Mouse (Mus musculus) neural tube, embryonic 11.5 days (tissue): ENCODE measurements at regions not wholly inside any gene's neighbourhood (a gene's known extent, or its start where the extent isn't known, plus 50 kb on each side); places are given as distances from the start of the nearest gene placed in this dataset.
A peak's percentile ranks its signal among the peaks of the same experiment; 100 is the strongest.

Experiments used
- ATAC-seq: fragments of 200-750 bp; cut with Nextera tagmentation; 2 replicates; pipeline ENCODE4 v1.8.0; 2017; ENCODE audit warnings: moderate number of reproducible peaks, mild to moderate bottlenecking, moderate TSS enrichment, moderate library complexity; ENCODE audit not compliant: insufficient read depth, low FRiP score, low TSS enrichment
- DNase-seq: peaks from one replicate; pipeline ENCODE4 v3.0.0-alpha.2; 2015; ENCODE audit warnings: low spot score
- H3K27ac ChIP-seq: fragments of 300-500 bp; sonication (generic); 2 replicates; pipeline ENCODE4 v1.5.1; 2014; ENCODE audit warnings: low read depth, mild to moderate bottlenecking, low read length
- H3K27me3 ChIP-seq: fragments of 300-500 bp; sonication (generic); 2 replicates; pipeline ENCODE4 v1.6.1; 2014; ENCODE audit warnings: mild to moderate bottlenecking, low read length, mixed read lengths; ENCODE audit not compliant: control insufficient read depth, insufficient read depth
- H3K36me3 ChIP-seq: fragments of 300-500 bp; sonication (generic); 2 replicates; pipeline ENCODE4 v1.6.1; 2014; ENCODE audit warnings: mild to moderate bottlenecking, low read length, moderate library complexity, mixed read lengths; ENCODE audit not compliant: control insufficient read depth, insufficient read depth
- H3K4me1 ChIP-seq: fragments of 300-500 bp; sonication (generic); 2 replicates; pipeline ENCODE4 v1.6.1; 2014; ENCODE audit warnings: low read length, mixed read lengths; ENCODE audit not compliant: control insufficient read depth, insufficient read depth
- H3K4me2 ChIP-seq: fragments of 300-500 bp; sonication (generic); 2 replicates; pipeline ENCODE4 v1.6.1; 2014; ENCODE audit warnings: low read depth, mild to moderate bottlenecking, moderate library complexity
- H3K4me3 ChIP-seq: fragments of 300-500 bp; sonication (generic); 2 replicates; pipeline ENCODE4 v1.5.1; 2014; ENCODE audit warnings: low read depth, low read length
- H3K9ac ChIP-seq: fragments of 300-500 bp; sonication (generic); 2 replicates; pipeline ENCODE4 v1.6.1; 2014; ENCODE audit warnings: mild to moderate bottlenecking, low read length
- H3K9me3 ChIP-seq: fragments of 300-500 bp; sonication (generic); 2 replicates; pipeline ENCODE4 v1.6.1; 2016; ENCODE audit warnings: low read length; ENCODE audit not compliant: control insufficient read depth
- WGBS: fragments of 180-500 bp; shearing (Covaris S2); extraction: QIAGEN DNeasy Blood & Tissue Kit; methylation state at CpG from one replicate; pipeline ENCODE4 v1.1.7; 2014; 5-methylcytosine and 5-hydroxymethylcytosine counted together

DNA sequence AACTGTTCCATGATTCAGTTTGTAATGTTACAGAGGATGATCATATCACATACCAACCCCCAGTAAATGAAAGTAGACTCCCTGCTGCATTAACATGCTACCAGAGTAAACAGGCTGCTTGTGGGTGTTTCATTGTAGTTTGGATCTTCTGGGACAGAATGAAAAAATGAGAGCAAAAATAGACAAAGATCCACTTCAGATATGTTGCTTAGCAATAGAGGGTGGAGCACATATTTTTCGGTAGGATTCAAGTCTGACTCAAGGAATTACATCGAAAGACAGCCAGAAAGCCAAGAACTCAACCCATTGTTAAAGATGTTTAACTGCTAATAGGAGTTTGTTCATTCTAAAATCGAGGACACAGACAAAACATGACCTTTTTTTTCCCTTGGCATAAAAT lies 536.2 kb upstream of the Arpp21 start:
- ATAC-seq (no peak), DNase-seq (no peak)
- Histone ChIP-seq H3K4me2 (no peak overlapping the region), H3K27me3 (no peaks in the 10 kb centered on the region), H3K36me3 (no peaks in the 10 kb centered on the region), H3K4me3 (no peak overlapping the region), H3K9me3 (no peaks in the 10 kb centered on the region), H3K4me1 (no peaks in the 10 kb centered on the region), H3K9ac (no peak overlapping the region), H3K27ac (no peak overlapping the region)
- 81% methylated on average over 3 of the region's 3 CpGs for WGBS

DNA sequence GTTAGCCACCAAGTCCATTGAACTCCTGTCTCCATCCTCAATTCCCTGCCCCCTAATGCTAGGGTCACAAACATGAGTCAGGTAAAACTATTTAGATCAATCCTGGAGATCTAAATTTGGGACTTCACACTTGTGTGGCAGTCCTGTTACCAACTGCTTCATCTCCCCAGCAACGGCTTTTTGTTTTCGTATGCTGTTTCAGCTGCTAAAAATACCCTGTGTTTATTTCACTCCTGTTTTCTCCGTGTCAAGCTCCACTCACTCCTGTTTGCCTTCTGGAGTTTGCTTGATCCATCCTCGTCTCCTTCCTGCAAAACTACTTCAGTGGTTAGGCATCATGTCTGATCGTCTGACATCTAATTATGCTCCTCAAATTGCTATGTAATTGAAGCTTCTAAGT lies 508.9 kb upstream of the Arpp21 start:
- ATAC-seq: no peak
- no peak for DNase-seq
- H3K4me3 ChIP-seq: no peak overlapping the region
- no peaks in the 10 kb centered on the region for H3K27me3 ChIP-seq
- no peaks in the 10 kb centered on the region for H3K9me3 ChIP-seq
- 76% methylated on average over 5 of the region's 5 CpGs for WGBS
- H3K4me2 ChIP-seq: no peak overlapping the region
- no peaks in the 10 kb centered on the region for H3K36me3 ChIP-seq
- no peaks in the 10 kb centered on the region for H3K4me1 ChIP-seq
- no peak overlapping the region for H3K9ac ChIP-seq
- H3K27ac ChIP-seq: no peak overlapping the region

DNA sequence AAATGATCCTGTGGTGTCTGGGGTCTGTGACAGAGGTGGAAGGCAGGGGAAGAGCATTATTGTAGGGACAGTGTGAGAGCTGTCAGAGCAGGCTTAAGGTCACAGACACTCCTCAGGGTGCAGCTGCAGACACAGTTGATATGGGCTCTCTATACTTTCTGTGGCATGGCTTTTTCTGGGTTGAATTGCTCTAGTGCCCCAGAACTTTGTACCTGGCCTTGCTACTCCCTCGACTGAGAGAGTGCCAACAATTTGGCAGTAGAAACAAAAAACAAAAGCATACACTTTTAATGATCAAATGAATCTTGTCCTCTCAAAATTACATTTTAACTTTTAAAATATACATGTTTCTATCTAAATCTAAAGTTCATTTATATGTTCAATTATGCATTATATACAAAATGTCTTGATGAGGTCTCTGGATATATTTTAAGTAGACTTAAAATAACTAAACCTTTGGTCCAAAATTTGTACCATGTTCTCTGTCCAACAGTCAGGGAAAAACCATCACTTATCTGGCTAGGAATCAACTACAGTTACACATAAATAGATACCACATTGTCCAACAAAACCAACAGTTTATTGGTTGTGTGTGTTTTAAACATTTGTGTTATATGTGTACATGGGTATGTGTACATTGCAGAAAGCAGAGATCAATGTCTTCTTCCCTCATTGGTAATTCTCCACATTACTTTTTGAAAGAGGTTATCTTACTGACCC lies 508.3 kb upstream of the Arpp21 start:
- DNase-seq (no peak), ATAC-seq (no peak)
- Histone ChIP-seq H3K4me2 (no peak overlapping the region), H3K27ac (no peak overlapping the region), H3K9me3 (no peaks in the 10 kb centered on the region), H3K4me3 (no peak overlapping the region), H3K36me3 (no peaks in the 10 kb centered on the region), H3K27me3 (no peaks in the 10 kb centered on the region), H3K4me1 (no peaks in the 10 kb centered on the region), H3K9ac (no peak overlapping the region)
- 78% methylated on average over 1 of the region's 1 CpGs for WGBS

DNA sequence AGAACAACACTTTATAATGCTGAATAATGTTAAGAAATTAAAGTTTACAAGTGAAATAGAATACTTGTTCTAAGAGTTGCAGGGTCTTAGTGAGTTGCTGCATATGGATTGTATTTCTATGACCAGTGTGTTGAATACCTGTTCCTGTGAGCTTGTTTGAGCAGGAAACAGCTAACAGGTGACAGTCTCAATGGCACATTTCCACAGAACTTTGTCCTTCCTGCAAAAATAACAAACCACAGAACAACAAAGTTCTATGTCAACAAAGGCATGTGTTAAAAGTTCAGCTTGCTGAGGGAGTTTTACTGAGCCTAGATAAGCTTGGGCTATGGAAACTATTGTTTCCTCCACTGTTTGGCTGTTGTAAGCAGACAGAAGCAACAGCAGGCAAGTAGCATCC lies 500.0 kb upstream of the Arpp21 start:
- Histone ChIP-seq H3K9ac (no peak overlapping the region), H3K27ac (no peak overlapping the region), H3K9me3 (no peaks in the 10 kb centered on the region), H3K27me3 (no peaks in the 10 kb centered on the region), H3K4me1 (no peaks in the 10 kb centered on the region), H3K4me2 (no peak overlapping the region), H3K36me3 (no peaks in the 10 kb centered on the region), H3K4me3 (no peak overlapping the region)
- no peak for ATAC-seq
- no peak for DNase-seq

GRCm38 (mm10) chr9:112725523-112725922 lies 489.8 kb upstream of the Arpp21 start:
- H3K27me3 ChIP-seq: no peaks in the 10 kb centered on the region
- no peak overlapping the region for H3K4me3 ChIP-seq
- DNase-seq: no peak
- H3K27ac ChIP-seq: no peak overlapping the region
- no peaks in the 10 kb centered on the region for H3K36me3 ChIP-seq
- WGBS: 47% methylated on average over 8 of the region's 8 CpGs
- no peaks in the 10 kb centered on the region for H3K9me3 ChIP-seq
- no peak overlapping the region for H3K4me2 ChIP-seq
- no peak for ATAC-seq
- no peaks in the 10 kb centered on the region for H3K4me1 ChIP-seq
- no peak overlapping the region for H3K9ac ChIP-seq

- DNase-seq (no peak), ATAC-seq (no peak)
- H3K9ac ChIP-seq: no peak overlapping the region
- no peaks in the 10 kb centered on the region for H3K36me3 ChIP-seq
- no peaks in the 10 kb centered on the region for H3K27me3 ChIP-seq
- H3K9me3 ChIP-seq: no peaks in the 10 kb centered on the region
- no peak overlapping the region for H3K27ac ChIP-seq
- H3K4me1 ChIP-seq: no peaks in the 10 kb centered on the region
- 69% methylated on average over 4 of the region's 4 CpGs for WGBS
- no peak overlapping the region for H3K4me3 ChIP-seq
- no peak overlapping the region for H3K4me2 ChIP-seq
Observed at GRCm38 (mm10) chr9:112725103-112725502, 489.4 kb upstream of the Arpp21 start.

- Histone ChIP-seq H3K4me2 (no peak overlapping the region), H3K4me3 (no peak overlapping the region), H3K27ac (no peak overlapping the region), H3K9ac (no peak overlapping the region), H3K36me3 (no peaks in the 10 kb centered on the region), H3K9me3 (no peaks in the 10 kb centered on the region), H3K4me1 (no peaks in the 10 kb centered on the region), H3K27me3 (no peaks in the 10 kb centered on the region)
- no peak for DNase-seq
- WGBS: 76% methylated on average over 1 of the region's 1 CpGs
- ATAC-seq: no peak
Observed at GRCm38 (mm10) chr9:112723346-112723745, 487.6 kb upstream of the Arpp21 start.

- ATAC-seq (no peak), DNase-seq (no peak)
- no peaks in the 10 kb centered on the region for H3K4me1 ChIP-seq
- H3K27ac ChIP-seq: no peak overlapping the region
- WGBS: 90% methylated on average over 4 of the region's 4 CpGs
- no peak overlapping the region for H3K4me3 ChIP-seq
- no peaks in the 10 kb centered on the region for H3K27me3 ChIP-seq
- no peak overlapping the region for H3K9ac ChIP-seq
- no peak overlapping the region for H3K4me2 ChIP-seq
- no peaks in the 10 kb centered on the region for H3K9me3 ChIP-seq
- no peaks in the 10 kb centered on the region for H3K36me3 ChIP-seq
Observed at GRCm38 (mm10) chr9:112722501-112722900, 486.8 kb upstream of the Arpp21 start.

DNA sequence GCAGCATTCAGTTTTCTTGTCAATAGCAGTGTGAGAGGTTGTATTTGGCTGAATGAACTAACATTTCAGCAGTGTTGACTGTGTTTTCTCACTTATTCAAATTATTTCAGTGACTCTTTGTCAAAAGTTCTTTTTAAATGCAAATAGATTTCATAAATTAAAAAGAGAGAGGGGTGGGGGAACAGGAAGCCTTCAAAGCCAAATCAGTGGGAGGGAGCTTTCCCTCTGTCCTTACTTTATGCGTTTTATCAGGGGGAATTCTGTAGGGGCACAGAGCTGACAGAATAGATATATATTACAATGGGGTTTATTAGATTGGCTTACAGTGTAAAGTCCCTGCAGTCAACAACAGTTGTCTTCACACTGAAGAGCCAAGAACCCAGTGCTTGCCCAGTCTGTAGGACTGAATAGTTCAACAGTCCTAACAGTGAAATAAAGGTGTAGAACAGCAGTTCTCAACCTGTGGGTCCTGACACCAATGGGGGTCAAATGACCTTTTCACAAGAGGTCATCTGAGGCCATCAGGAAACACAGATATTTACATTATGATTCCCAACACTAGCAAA lies 479.5 kb upstream of the Arpp21 start:
- no peak overlapping the region for H3K27ac ChIP-seq
- H3K4me3 ChIP-seq: no peak overlapping the region
- no peak overlapping the region for H3K4me2 ChIP-seq
- no peak overlapping the region for H3K9ac ChIP-seq
- 39% methylated on average over 1 of the region's 1 CpGs for WGBS
- DNase-seq (no peak), ATAC-seq (peak; percentile 26; the same call in 1 of the 2 replicates)
- H3K4me1 ChIP-seq: no peaks in the 10 kb centered on the region
- no peaks in the 10 kb centered on the region for H3K9me3 ChIP-seq
- H3K27me3 ChIP-seq: no peaks in the 10 kb centered on the region
- H3K36me3 ChIP-seq: no peaks in the 10 kb centered on the region
